In the genomic region with DNA sequence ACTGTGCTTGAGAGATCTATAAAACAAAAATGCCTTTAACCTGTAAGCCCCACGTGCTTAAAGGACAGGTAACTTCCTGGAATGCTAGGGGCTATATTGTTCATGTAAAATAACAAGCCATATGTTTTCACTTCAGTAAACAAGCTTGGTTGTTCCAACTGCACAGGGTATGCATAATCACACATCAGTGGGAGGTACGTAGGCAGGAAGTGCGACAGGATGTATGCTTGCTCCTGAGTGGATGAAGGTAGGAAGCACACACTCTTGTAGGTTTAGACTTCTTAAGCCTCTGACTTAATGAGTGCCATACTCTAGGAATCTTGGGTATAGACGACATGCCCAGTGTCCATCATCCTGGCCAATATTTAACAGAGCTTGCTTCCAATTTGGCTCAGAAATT, we compare ENCODE assay signal across 19 mouse cellular contexts.
DNase-seq lines count a peak whose midpoint lies in the region; ATAC-seq lines count a peak whose summit lies in the region.
"Had no signal": no experiment of that assay in that cellular context is flagged by ENCODE, and none has a peak within 500 bp of the region (broad histone marks: within the 10 kb centered on the region; RNA-seq: fewer than 3 reads in every experiment).

No protein-coding gene starts in this region.

- 73% methylated on average over 4 of the region's 4 CpGs for WGBS in limb, embryonic 10.5 days
- WGBS in limb, embryonic 13.5 days = 31% methylated on average over 4 of the region's 4 CpGs

- peak overlapping the region; percentile 11; the same call in 1 of the 2 replicates for H3K4me2 ChIP-seq in limb, embryonic 13.5 days (replicated peaks)
- H3K4me2 ChIP-seq: embryonic facial prominence, embryonic 12.5 days; forebrain, embryonic 13.5 days; forebrain, embryonic 15.5 days had no signal

- H3K27me3 ChIP-seq in limb, embryonic 10.5 days (ENCODE audit: low read depth, poor library complexity, severe bottlenecking) = no peaks in the 10 kb centered on the region
- H3K27me3 ChIP-seq in limb, embryonic 13.5 days = no peaks in the 10 kb centered on the region
- H3K27me3 ChIP-seq: embryonic facial prominence, embryonic 12.5 days; forebrain, embryonic 13.5 days; forebrain, embryonic 15.5 days had no signal

- intact Hi-C loops in heart, postnatal 10 days (cut with DNase I) = no loop called here

- H3K4me1 ChIP-seq in limb, embryonic 10.5 days = peaks cover 9% of the 10 kb centered on the region; the same call in 1 of the 2 replicates
- H3K4me1 ChIP-seq in limb, embryonic 13.5 days = peaks cover 27% of the 10 kb centered on the region
- H3K4me1 ChIP-seq: forebrain, embryonic 13.5 days; forebrain, embryonic 15.5 days had no signal

- H3K4me3 ChIP-seq in limb, embryonic 10.5 days = no peak overlapping the region
- H3K4me3 ChIP-seq in limb, embryonic 13.5 days = no peak overlapping the region
- H3K4me3 ChIP-seq: embryonic facial prominence, embryonic 10.5 days; embryonic facial prominence, embryonic 12.5 days; forebrain, embryonic 13.5 days; forebrain, embryonic 15.5 days had no signal

- H3K9ac ChIP-seq in limb, embryonic 13.5 days = no peak overlapping the region
- H3K9ac ChIP-seq: embryonic facial prominence, embryonic 12.5 days; forebrain, embryonic 13.5 days; forebrain, embryonic 15.5 days had no signal

- H3K27ac ChIP-seq in limb, embryonic 10.5 days = 0 out of 2 replicates have a peak overlapping the region, but pooled peaks have one; percentile 16
- 0 out of 2 replicates have a peak overlapping the region, but pooled peaks have one; percentile 44 for H3K27ac ChIP-seq in limb, embryonic 13.5 days
- H3K27ac ChIP-seq: embryonic facial prominence, embryonic 10.5 days; embryonic facial prominence, embryonic 12.5 days; forebrain, embryonic 13.5 days; forebrain, embryonic 15.5 days had no signal

- ATAC-seq in limb, embryonic 13.5 days (ENCODE audit: low FRiP score, low read depth) = peak; percentile 64
- ATAC-seq: forebrain, embryonic 13.5 days; forebrain, embryonic 15.5 days had no signal

- H3K36me3 ChIP-seq in limb, embryonic 10.5 days = no peaks in the 10 kb centered on the region
- no peaks in the 10 kb centered on the region for H3K36me3 ChIP-seq in limb, embryonic 13.5 days
- H3K36me3 ChIP-seq: embryonic facial prominence, embryonic 10.5 days; embryonic facial prominence, embryonic 12.5 days; forebrain, embryonic 15.5 days had no signal

- peak; percentile 10 for DNase-seq in heart, adult 11 months
- DNase-seq in heart, postnatal 10 days = no peak
- DNase-seq in limb, embryonic 10.5 days (ENCODE audit: low spot score) = no peak
- no peak for DNase-seq in retina, postnatal 1 day
- no peak for DNase-seq in thymus, postnatal 4 days
- DNase-seq in layer of hippocampus, postnatal 25 days (ENCODE audit: extremely low spot score in 1 of 2, low spot score in 1 of 2) = no peak
- DNase-seq: adrenal gland, adult 2 months; adrenal gland, postnatal 10 days; adrenal gland, postnatal 25 days; cerebellum, adult 11-12 months; cerebellum, adult 2 months; cerebellum, adult 9-10 months; cerebellum, postnatal 10 days; cerebellum, postnatal 25 days had no signal

- H3K9me3 ChIP-seq in limb, embryonic 10.5 days (replicated peaks) = no peaks in the 10 kb centered on the region
- H3K9me3 ChIP-seq in limb, embryonic 13.5 days = no peaks in the 10 kb centered on the region
- H3K9me3 ChIP-seq: embryonic facial prominence, embryonic 10.5 days; embryonic facial prominence, embryonic 12.5 days; forebrain, embryonic 13.5 days; forebrain, embryonic 15.5 days had no signal
